Mouse (Mus musculus) neural tube, embryonic 15.5 days (tissue): Measurements from ENCODE around the gene Hsd11b1. TPM values are rescaled to one million over a fixed set of nuclear protein-coding genes. Genes with fewer than 3 reads are reported as not detected.

Source experiments
- ATAC-seq: fragments of 200-750 bp; cut with Nextera tagmentation; 2 replicates; pipeline ENCODE4 v1.8.0; 2017; ENCODE audit warnings: mild to moderate bottlenecking, moderate TSS enrichment, moderate library complexity; ENCODE audit not compliant: low FRiP score
- H3K27ac ChIP-seq: fragments of 300-500 bp; sonication (generic); replicated peaks from 2 replicates; pipeline ENCODE4 v1.5.1; 2015; ENCODE audit warnings: mild to moderate bottlenecking, inconsistent platforms
- H3K27me3 ChIP-seq: fragments of 300-500 bp; sonication (generic); replicated peaks from 2 replicates; pipeline ENCODE4 v1.6.1; 2015; ENCODE audit warnings: inconsistent platforms
- H3K36me3 ChIP-seq: fragments of 300-500 bp; sonication (generic); 2 replicates; pipeline ENCODE4 v1.6.1; 2015; ENCODE audit warnings: inconsistent platforms
- H3K4me1 ChIP-seq: fragments of 300-500 bp; sonication (generic); 2 replicates; pipeline ENCODE4 v1.6.1; 2015; ENCODE audit warnings: inconsistent platforms
- H3K4me2 ChIP-seq: fragments of 300-500 bp; sonication (generic); 2 replicates; pipeline ENCODE4 v1.6.1; 2015; ENCODE audit warnings: inconsistent platforms, mild to moderate bottlenecking, moderate library complexity
- H3K4me3 ChIP-seq: fragments of 300-500 bp; sonication (generic); replicated peaks from 2 replicates; pipeline ENCODE4 v1.5.1; 2015; ENCODE audit warnings: mild to moderate bottlenecking, inconsistent platforms
- H3K9ac ChIP-seq: fragments of 300-500 bp; sonication (generic); replicated peaks from 2 replicates; pipeline ENCODE4 v1.6.1; 2015; ENCODE audit warnings: mild to moderate bottlenecking, inconsistent platforms
- H3K9me3 ChIP-seq: fragments of 300-500 bp; sonication (generic); replicated peaks from 2 replicates; pipeline ENCODE4 v1.6.1; 2016; ENCODE audit warnings: inconsistent platforms
- WGBS: fragments of 180-500 bp; shearing (Covaris S2); methylation state at CpG from one replicate; pipeline ENCODE4 v1.1.7; 2015; ENCODE audit warnings: mixed read lengths; 5-methylcytosine and 5-hydroxymethylcytosine counted together
- polyA plus RNA-seq: library from polyadenylated mRNA; unstranded; fragments of >200 nt; fragmentation: Nextera tagmentation; extraction: Ambion mirVana; gene quantifications from 2 replicates; pipeline ENCODE4 v1.2.1, GENCODE M21; 2015

Gene Hsd11b1
- 0.36 and 2.8 TPM in 2 replicates for polyA plus RNA-seq

GRCm38 (mm10) chr1:193263955-193264598, at the start of gene Hsd11b1:
Hsd11b1 (minus strand) TSS chr1:193264075.
- Histone ChIP-seq H3K36me3 (no peaks in the 10 kb centered on the region), H3K9me3 (no peaks in the 10 kb centered on the region), H3K4me2 (no peak within 1 kb of the TSS), H3K27ac (no peak within 1 kb of the TSS), H3K4me3 (no peak within 1 kb of the TSS), H3K4me1 (peaks cover 7% of the 10 kb centered on the region), H3K9ac (no peak within 1 kb of the TSS), H3K27me3 (no peaks in the 10 kb centered on the region)
- no peak for ATAC-seq
- WGBS: 62% methylated on average over 5 of the region's 5 CpGs

- 63% methylated on average over 1 of the region's 1 CpGs for WGBS
- no peaks in the 10 kb centered on the region for H3K36me3 ChIP-seq
- no peaks in the 10 kb centered on the region for H3K27me3 ChIP-seq
- H3K9ac ChIP-seq: no peak overlapping the region
- H3K4me1 ChIP-seq: peaks cover 6% of the 10 kb centered on the region; the same call in 1 of the 2 replicates
- no peak overlapping the region for H3K4me2 ChIP-seq
- ATAC-seq: no peak
- no peak overlapping the region for H3K27ac ChIP-seq
- no peak overlapping the region for H3K4me3 ChIP-seq
- no peaks in the 10 kb centered on the region for H3K9me3 ChIP-seq
Measured at GRCm38 (mm10) chr1:193311596-193311995, 47.7 kb upstream of the Hsd11b1 start.

GRCm38 (mm10) chr1:193310519-193311085, 46.7 kb upstream of the Hsd11b1 start:
- WGBS: 86% methylated on average over 3 of the region's 3 CpGs
- H3K36me3 ChIP-seq: no peaks in the 10 kb centered on the region
- no peak overlapping the region for H3K4me3 ChIP-seq
- H3K27me3 ChIP-seq: no peaks in the 10 kb centered on the region
- ATAC-seq: no peak
- no peaks in the 10 kb centered on the region for H3K9me3 ChIP-seq
- no peak overlapping the region for H3K4me2 ChIP-seq
- no peak overlapping the region for H3K27ac ChIP-seq
- H3K4me1 ChIP-seq: no peaks in the 10 kb centered on the region
- H3K9ac ChIP-seq: no peak overlapping the region

- Histone ChIP-seq H3K4me3 (no peak overlapping the region), H3K4me1 (no peaks in the 10 kb centered on the region), H3K27ac (no peak overlapping the region), H3K27me3 (no peaks in the 10 kb centered on the region), H3K9ac (no peak overlapping the region), H3K36me3 (no peaks in the 10 kb centered on the region), H3K4me2 (no peak overlapping the region), H3K9me3 (no peaks in the 10 kb centered on the region)
- 86% methylated on average over 1 of the region's 1 CpGs for WGBS
- no peak for ATAC-seq
Measured at GRCm38 (mm10) chr1:193309785-193310518, 46.1 kb upstream of the Hsd11b1 start.

- no peaks in the 10 kb centered on the region for H3K27me3 ChIP-seq
- no peak overlapping the region for H3K9ac ChIP-seq
- H3K36me3 ChIP-seq: no peaks in the 10 kb centered on the region
- H3K4me2 ChIP-seq: no peak overlapping the region
- ATAC-seq: no peak
- no peak overlapping the region for H3K4me3 ChIP-seq
- no peaks in the 10 kb centered on the region for H3K4me1 ChIP-seq
- 93% methylated on average over 2 of the region's 2 CpGs for WGBS
- no peaks in the 10 kb centered on the region for H3K9me3 ChIP-seq
- H3K27ac ChIP-seq: no peak overlapping the region
Measured at GRCm38 (mm10) chr1:193306832-193307231, 43.0 kb upstream of the Hsd11b1 start.

- WGBS: 12% methylated on average over 7 of the region's 7 CpGs
- no peak for ATAC-seq
Measured at GRCm38 (mm10) chr1:193305386-193305785, 41.5 kb upstream of the Hsd11b1 start.

GRCm38 (mm10) chr1:193303096-193303495, 39.2 kb upstream of the Hsd11b1 start:
- no peak for ATAC-seq
- 80% methylated on average over 2 of the region's 2 CpGs for WGBS
- Histone ChIP-seq H3K36me3 (no peaks in the 10 kb centered on the region), H3K9me3 (no peaks in the 10 kb centered on the region), H3K27ac (no peak overlapping the region), H3K4me2 (no peak overlapping the region), H3K9ac (no peak overlapping the region), H3K27me3 (no peaks in the 10 kb centered on the region), H3K4me3 (no peak overlapping the region), H3K4me1 (no peaks in the 10 kb centered on the region)

More at GRCm38 (mm10) chr1:193305386-193305785, 41.5 kb upstream of the Hsd11b1 start:
- no peaks in the 10 kb centered on the region for H3K9me3 ChIP-seq
- H3K36me3 ChIP-seq: no peaks in the 10 kb centered on the region
- no peak overlapping the region for H3K27ac ChIP-seq
- no peaks in the 10 kb centered on the region for H3K27me3 ChIP-seq
- H3K9ac ChIP-seq: no peak overlapping the region
- H3K4me1 ChIP-seq: no peaks in the 10 kb centered on the region
- H3K4me3 ChIP-seq: no peak overlapping the region
- no peak overlapping the region for H3K4me2 ChIP-seq

- 79% methylated on average over 8 of the region's 8 CpGs for WGBS
- no peak overlapping the region for H3K4me2 ChIP-seq
- no peaks in the 10 kb centered on the region for H3K4me1 ChIP-seq
- no peak overlapping the region for H3K27ac ChIP-seq
- H3K27me3 ChIP-seq: no peaks in the 10 kb centered on the region
- no peak for ATAC-seq
- H3K9ac ChIP-seq: no peak overlapping the region
- no peaks in the 10 kb centered on the region for H3K9me3 ChIP-seq
- no peak overlapping the region for H3K4me3 ChIP-seq
- no peaks in the 10 kb centered on the region for H3K36me3 ChIP-seq
Measured at GRCm38 (mm10) chr1:193302093-193302405, 38.2 kb upstream of the Hsd11b1 start.

GRCm38 (mm10) chr1:193301216-193302092, 37.6 kb upstream of the Hsd11b1 start:
- H3K4me2 ChIP-seq: no peak overlapping the region
- no peaks in the 10 kb centered on the region for H3K9me3 ChIP-seq
- H3K36me3 ChIP-seq: no peaks in the 10 kb centered on the region
- no peak overlapping the region for H3K9ac ChIP-seq
- no peaks in the 10 kb centered on the region for H3K4me1 ChIP-seq
- 74% methylated on average over 6 of the region's 6 CpGs for WGBS
- no peak overlapping the region for H3K27ac ChIP-seq
- ATAC-seq: no peak
- no peaks in the 10 kb centered on the region for H3K27me3 ChIP-seq
- no peak overlapping the region for H3K4me3 ChIP-seq

- H3K4me1 ChIP-seq: no peaks in the 10 kb centered on the region
- ATAC-seq: no peak
- H3K4me2 ChIP-seq: no peak overlapping the region
- no peak overlapping the region for H3K4me3 ChIP-seq
- no peaks in the 10 kb centered on the region for H3K36me3 ChIP-seq
- H3K9me3 ChIP-seq: no peaks in the 10 kb centered on the region
- H3K27me3 ChIP-seq: no peaks in the 10 kb centered on the region
- 85% methylated on average over 1 of the region's 1 CpGs for WGBS
- no peak overlapping the region for H3K9ac ChIP-seq
- no peak overlapping the region for H3K27ac ChIP-seq
Measured at GRCm38 (mm10) chr1:193299995-193300394, 36.1 kb upstream of the Hsd11b1 start.

GRCm38 (mm10) chr1:193298141-193298765, 34.4 kb upstream of the Hsd11b1 start:
- ATAC-seq: no peak
- WGBS: 70% methylated on average over 3 of the region's 3 CpGs
- no peaks in the 10 kb centered on the region for H3K36me3 ChIP-seq
- H3K9ac ChIP-seq: no peak overlapping the region
- no peaks in the 10 kb centered on the region for H3K9me3 ChIP-seq
- no peaks in the 10 kb centered on the region for H3K27me3 ChIP-seq
- H3K27ac ChIP-seq: no peak overlapping the region
- H3K4me2 ChIP-seq: no peak overlapping the region
- H3K4me1 ChIP-seq: no peaks in the 10 kb centered on the region
- no peak overlapping the region for H3K4me3 ChIP-seq
